Mouse (Mus musculus) hindbrain, embryonic 12.5 days (tissue): ENCODE results near the gene 2610028H24Rik. TPM values are rescaled to one million over a fixed set of nuclear protein-coding genes. Genes with fewer than 3 reads are reported as not detected.

Experiments
- ATAC-seq: fragments of 200-750 bp; cut with Nextera tagmentation; 2 replicates; pipeline ENCODE4 v1.8.0; 2017; ENCODE audit warnings: moderate TSS enrichment; ENCODE audit not compliant: low FRiP score
- H3K27ac ChIP-seq: fragments of 300-500 bp; sonication (generic); 2 replicates; pipeline ENCODE4 v1.5.1; 2016; ENCODE audit warnings: mild to moderate bottlenecking
- H3K27me3 ChIP-seq: fragments of 300-500 bp; sonication (generic); 2 replicates; pipeline ENCODE4 v1.6.1; 2016; ENCODE audit warnings: mild to moderate bottlenecking
- H3K36me3 ChIP-seq: fragments of 300-500 bp; sonication (generic); 2 replicates; pipeline ENCODE4 v1.6.1; 2016; ENCODE audit warnings: mild to moderate bottlenecking
- H3K4me1 ChIP-seq: fragments of 300-500 bp; sonication (generic); 2 replicates; pipeline ENCODE4 v1.6.1; 2016
- H3K4me2 ChIP-seq: fragments of 300-500 bp; sonication (generic); replicated peaks from 2 replicates; pipeline ENCODE4 v1.6.1; 2016; ENCODE audit warnings: mild to moderate bottlenecking
- H3K4me3 ChIP-seq: fragments of 300-500 bp; sonication (generic); 2 replicates; pipeline ENCODE4 v1.5.1; 2016; ENCODE audit warnings: mild to moderate bottlenecking
- H3K9ac ChIP-seq: fragments of 300-500 bp; sonication (generic); 2 replicates; pipeline ENCODE4 v1.6.1; 2016; ENCODE audit warnings: mild to moderate bottlenecking, moderate library complexity
- H3K9me3 ChIP-seq: fragments of 300-500 bp; sonication (generic); replicated peaks from 2 replicates; pipeline ENCODE4 v1.6.1; 2016; ENCODE audit warnings: mild to moderate bottlenecking
- WGBS: fragments of 180-500 bp; shearing (Covaris S2); methylation state at CpG from one replicate; pipeline ENCODE4 v1.1.7; 2016; 5-methylcytosine and 5-hydroxymethylcytosine counted together
- polyA plus RNA-seq: library from polyadenylated mRNA; unstranded; fragments of >200 nt; fragmentation: Nextera tagmentation; extraction: Ambion mirVana; gene quantifications from 2 replicates; pipeline ENCODE4 v1.2.1, GENCODE M21; 2016

Gene 2610028H24Rik
- polyA plus RNA-seq, 1 experiment from 2014 or later: not detected

DNA sequence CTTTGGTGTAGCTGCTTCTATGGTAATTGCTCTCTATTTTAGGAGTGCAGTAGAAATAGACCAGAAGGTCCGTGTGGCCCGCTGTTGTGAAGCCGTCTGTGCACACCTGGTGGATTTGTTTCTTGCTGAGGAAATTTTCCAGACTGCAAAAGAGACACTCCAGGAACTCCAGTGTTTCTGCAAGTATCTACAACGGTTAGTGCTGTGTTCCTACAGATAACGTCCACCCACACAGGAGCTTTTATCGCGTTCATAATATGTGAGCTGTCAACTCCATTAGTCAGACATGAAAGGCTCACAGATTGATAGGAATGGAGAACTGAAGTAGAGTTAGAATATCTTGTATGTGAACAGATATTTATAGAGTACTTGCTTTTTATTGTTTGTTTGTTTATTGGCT, 47.5 kb downstream of the 2610028H24Rik start:
- H3K4me3 ChIP-seq: no peak overlapping the region
- H3K27me3 ChIP-seq: no peaks in the 10 kb centered on the region
- no peaks in the 10 kb centered on the region for H3K4me1 ChIP-seq
- H3K9ac ChIP-seq: no peak overlapping the region
- no peak overlapping the region for H3K27ac ChIP-seq
- 96% methylated on average over 7 of the region's 7 CpGs for WGBS
- no peak overlapping the region for H3K4me2 ChIP-seq
- no peaks in the 10 kb centered on the region for H3K9me3 ChIP-seq
- ATAC-seq: no peak
- H3K36me3 ChIP-seq: peaks cover 88% of the 10 kb centered on the region

- H3K9me3 ChIP-seq: no peaks in the 10 kb centered on the region
- no peaks in the 10 kb centered on the region for H3K4me1 ChIP-seq
- no peak for ATAC-seq
- H3K36me3 ChIP-seq: peaks cover 91% of the 10 kb centered on the region
- WGBS: 98% methylated on average over 4 of the region's 4 CpGs
- no peak overlapping the region for H3K4me2 ChIP-seq
- H3K27me3 ChIP-seq: no peaks in the 10 kb centered on the region
- H3K9ac ChIP-seq: no peak overlapping the region
- no peak overlapping the region for H3K27ac ChIP-seq
- H3K4me3 ChIP-seq: no peak overlapping the region
Measured at GRCm38 (mm10) chr10:76497522-76497921, 48.6 kb downstream of the 2610028H24Rik start.

- Histone ChIP-seq H3K4me2 (no peak overlapping the region), H3K27ac (no peak overlapping the region), H3K9ac (no peak overlapping the region), H3K4me1 (no peaks in the 10 kb centered on the region), H3K4me3 (no peak overlapping the region), H3K27me3 (no peaks in the 10 kb centered on the region), H3K36me3 (peaks cover 88% of the 10 kb centered on the region), H3K9me3 (no peaks in the 10 kb centered on the region)
- ATAC-seq: no peak
- WGBS: 91% methylated on average over 11 of the region's 11 CpGs
Measured at GRCm38 (mm10) chr10:76504271-76504943, 55.5 kb downstream of the 2610028H24Rik start.

DNA sequence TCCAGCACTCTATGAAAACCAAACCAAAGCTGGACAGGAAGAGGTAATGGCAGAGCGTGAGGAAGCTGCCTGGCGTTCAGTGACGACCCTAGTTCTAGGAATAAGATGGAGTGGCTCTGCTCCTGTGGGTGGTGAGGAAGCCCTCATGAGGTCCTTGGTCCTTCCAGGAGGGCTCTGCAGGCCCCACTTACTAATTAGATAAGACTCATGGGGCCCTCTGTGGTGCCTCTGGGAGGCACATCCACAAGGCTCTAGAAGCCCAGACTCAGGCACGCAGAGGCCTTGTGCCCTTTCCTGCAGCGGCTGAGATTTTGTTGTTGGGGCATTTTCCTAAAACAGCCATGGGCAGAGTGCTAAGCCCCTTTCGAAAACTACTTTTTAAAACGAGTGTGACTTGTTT, 57.0 kb downstream of the 2610028H24Rik start:
- H3K36me3 ChIP-seq: peaks cover 87% of the 10 kb centered on the region
- no peak overlapping the region for H3K4me2 ChIP-seq
- ATAC-seq: no peak
- no peaks in the 10 kb centered on the region for H3K27me3 ChIP-seq
- H3K4me3 ChIP-seq: no peak overlapping the region
- no peak overlapping the region for H3K9ac ChIP-seq
- H3K27ac ChIP-seq: no peak overlapping the region
- no peaks in the 10 kb centered on the region for H3K9me3 ChIP-seq
- 92% methylated on average over 7 of the region's 7 CpGs for WGBS
- H3K4me1 ChIP-seq: no peaks in the 10 kb centered on the region

Other genes starting within 250 kb of the 2610028H24Rik start
- 133 and 137 TPM in 2 replicates for gene Prmt2, start 211.2 kb upstream of the 2610028H24Rik start, polyA plus RNA-seq
- gene S100b, start 195.2 kb upstream of the 2610028H24Rik start, polyA plus RNA-seq: 1.4 and 1.6 TPM in 2 replicates
- 14.4 and 16.1 TPM in 2 replicates for gene Dip2a, start 103.8 kb upstream of the 2610028H24Rik start, polyA plus RNA-seq
- gene AC141477.1, start 8.6 kb upstream of the 2610028H24Rik start, polyA plus RNA-seq: not detected in 2 replicates
- gene Pcnt, start 6.3 kb upstream of the 2610028H24Rik start, polyA plus RNA-seq: 15.8 and 16.7 TPM in 2 replicates
- gene Mcm3ap, start 19.8 kb downstream of the 2610028H24Rik start, polyA plus RNA-seq: 83.3 and 91.8 TPM in 2 replicates
- gene Ybey, start 20.0 kb downstream of the 2610028H24Rik start, polyA plus RNA-seq: 8.0 and 8.5 TPM in 2 replicates
- gene Lss, start 82.5 kb downstream of the 2610028H24Rik start, polyA plus RNA-seq: 51.5 and 60.3 TPM in 2 replicates
- gene Spatc1l, start 113.2 kb downstream of the 2610028H24Rik start, polyA plus RNA-seq: not detected in 2 replicates
- not detected in 2 replicates for gene Ftcd, start 126.6 kb downstream of the 2610028H24Rik start, polyA plus RNA-seq
- 53.0 and 68.6 TPM in 2 replicates for gene Col6a2, start 174.5 kb downstream of the 2610028H24Rik start, polyA plus RNA-seq